Mouse (Mus musculus) lung, adult 2 months (tissue): ENCODE results near the gene Kpna7. TPM values are rescaled to one million over a fixed set of nuclear protein-coding genes. Genes with fewer than 3 reads are reported as not detected.

Experiments
- DNase-seq: peaks from one replicate; pipeline ENCODE4 v3.0.0; 2022
- H3K4me1 ChIP-seq: fragments of 200-500 bp; 2 replicates; pipeline ENCODE4 v1.6.1; 2011; ENCODE audit warnings: low read length; ENCODE audit not compliant: control insufficient read depth, insufficient read depth
- H3K4me3 ChIP-seq: fragments of 200-500 bp; replicated peaks from 2 replicates; pipeline ENCODE3; 2011; ENCODE audit warnings: low read depth, mild to moderate bottlenecking, control low read depth, low read length; ENCODE audit errors: extremely low read depth
- CTCF ChIP-seq: fragments of 200-500 bp; IDR thresholded peaks from 2 replicates; pipeline ENCODE4 v1.5.1; 2011; ENCODE audit warnings: mild to moderate bottlenecking, low read length, control low read depth; ENCODE audit not compliant: insufficient read depth
- POLR2A ChIP-seq: fragments of 200-500 bp; IDR thresholded peaks from 2 replicates; pipeline ENCODE4 v1.6.1; 2011; ENCODE audit warnings: low read depth, mild to moderate bottlenecking, control low read depth, low read length, borderline replicate concordance; ENCODE audit errors: extremely low read depth
- WGBS: fragments of 180-500 bp; shearing (Covaris S2); methylation state at CpG from one replicate; pipeline ENCODE4 v1.1.7; 2018; 5-methylcytosine and 5-hydroxymethylcytosine counted together
- polyA plus RNA-seq: library from polyadenylated mRNA; depleted of rRNA; stranded (reverse); fragments of >200 nt; gene quantifications from 2 replicates; pipeline ENCODE4 v1.2.3, GENCODE M21; 2012

Gene Kpna7
- polyA plus RNA-seq, 1 experiment, result not detected

- 50% methylated on average over 2 of the region's 2 CpGs for WGBS
Measured at GRCm38 (mm10) chr5:144998491-144998890, 85.3 kb downstream of the Kpna7 start.

DNA sequence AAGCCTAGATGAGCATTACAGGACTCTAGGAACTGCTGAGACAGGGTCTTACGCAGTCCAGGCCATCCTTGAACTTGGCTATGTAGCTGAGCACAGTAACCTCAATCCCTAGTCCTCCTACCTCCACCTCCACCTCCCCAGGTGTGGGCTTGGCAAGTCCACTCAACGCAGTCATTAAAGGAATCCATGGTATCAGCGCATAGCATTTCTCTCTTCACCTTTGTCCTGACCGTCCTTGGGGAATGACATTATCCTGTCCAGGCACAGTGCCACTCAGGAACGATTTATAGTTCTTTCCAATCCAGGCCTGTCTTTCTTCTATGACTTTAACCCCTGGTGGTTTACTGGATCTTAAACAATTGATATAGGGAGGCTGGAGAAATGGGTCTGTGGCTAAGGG is 93.3 kb downstream of the Kpna7 start:
- no peak for DNase-seq
- Histone ChIP-seq H3K4me1 (no peaks in the 10 kb centered on the region; the same call in 1 of the 2 replicates), H3K4me3 (no peak overlapping the region)
- WGBS, result 65% methylated on average over 5 of the region's 5 CpGs
- TF ChIP-seq CTCF (no peak), POLR2A (no peak)

More at GRCm38 (mm10) chr5:144998491-144998890, 85.3 kb downstream of the Kpna7 start:
- DNase-seq, result no peak
- no peaks in the 10 kb centered on the region for H3K4me1 ChIP-seq
- no peak overlapping the region for H3K4me3 ChIP-seq
- TF ChIP-seq POLR2A (no peak), CTCF (0 out of 2 replicates have a peak, but pooled peaks have one; percentile 17)

- DNase-seq, result no peak
- no peak for TF ChIP-seq CTCF
- TF ChIP-seq POLR2A, result no peak
- 52% methylated on average over 2 of the region's 2 CpGs for WGBS
- Histone ChIP-seq H3K4me1 (no peaks in the 10 kb centered on the region; the same call in 1 of the 2 replicates), H3K4me3 (no peak overlapping the region)
Measured at GRCm38 (mm10) chr5:144990051-144990450, 93.8 kb downstream of the Kpna7 start.

- DNase-seq, result no peak
- 81% methylated on average over 4 of the region's 4 CpGs for WGBS
- no peak for TF ChIP-seq POLR2A
- no peak for TF ChIP-seq CTCF
- Histone ChIP-seq H3K4me3 (no peak overlapping the region), H3K4me1 (no peaks in the 10 kb centered on the region; the same call in 1 of the 2 replicates)
Measured at GRCm38 (mm10) chr5:144989061-144989405, 94.8 kb downstream of the Kpna7 start.

DNA sequence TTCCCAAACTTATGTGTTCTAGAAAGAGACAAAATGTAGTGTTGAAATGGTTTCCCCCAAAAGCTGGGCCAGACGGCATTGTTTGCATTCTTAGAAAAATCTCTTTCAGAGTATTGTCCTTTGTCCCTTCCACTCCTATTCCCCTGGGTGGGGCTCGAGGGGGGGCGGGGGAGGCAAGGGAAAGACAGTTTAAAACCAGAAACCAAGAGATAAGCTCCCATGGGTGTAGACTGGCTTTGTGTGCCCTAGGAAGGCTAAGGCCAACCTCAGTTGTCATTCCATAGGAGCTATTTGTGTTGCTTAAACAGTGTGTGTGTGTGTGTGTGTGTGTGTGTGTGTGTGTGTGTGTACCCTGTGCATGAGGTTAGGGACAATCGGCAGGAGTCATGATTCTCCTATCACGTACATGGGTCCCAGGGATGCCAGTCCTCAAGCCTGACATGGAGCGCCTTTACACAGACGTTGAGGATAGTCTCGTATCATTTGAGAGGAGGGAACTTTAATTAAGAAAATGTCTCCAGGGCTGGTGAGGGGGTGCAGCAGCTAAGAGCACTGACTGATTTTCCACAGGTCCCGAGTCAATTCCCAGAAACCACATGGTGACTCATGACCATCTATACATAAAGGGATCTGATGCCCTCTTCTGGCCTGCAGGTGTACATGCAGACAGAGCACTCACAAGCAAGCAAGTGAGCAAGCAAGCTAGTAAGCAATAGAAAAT is 95.3 kb downstream of the Kpna7 start:
- peak; percentile 23 for DNase-seq
- TF ChIP-seq POLR2A (no peak), CTCF (peak; percentile 63)
- Histone ChIP-seq H3K4me1 (no peaks in the 10 kb centered on the region; the same call in 1 of the 2 replicates), H3K4me3 (no peak overlapping the region)
- 45% methylated on average over 9 of the region's 9 CpGs for WGBS

GRCm38 (mm10) chr5:144987561-144987960 is 96.3 kb downstream of the Kpna7 start:
- no peak for TF ChIP-seq POLR2A
- TF ChIP-seq CTCF, result no peak
- no peak for DNase-seq
- Histone ChIP-seq H3K4me3 (no peak overlapping the region), H3K4me1 (no peaks in the 10 kb centered on the region; the same call in 1 of the 2 replicates)
- 94% methylated on average over 13 of the region's 13 CpGs for WGBS

DNA sequence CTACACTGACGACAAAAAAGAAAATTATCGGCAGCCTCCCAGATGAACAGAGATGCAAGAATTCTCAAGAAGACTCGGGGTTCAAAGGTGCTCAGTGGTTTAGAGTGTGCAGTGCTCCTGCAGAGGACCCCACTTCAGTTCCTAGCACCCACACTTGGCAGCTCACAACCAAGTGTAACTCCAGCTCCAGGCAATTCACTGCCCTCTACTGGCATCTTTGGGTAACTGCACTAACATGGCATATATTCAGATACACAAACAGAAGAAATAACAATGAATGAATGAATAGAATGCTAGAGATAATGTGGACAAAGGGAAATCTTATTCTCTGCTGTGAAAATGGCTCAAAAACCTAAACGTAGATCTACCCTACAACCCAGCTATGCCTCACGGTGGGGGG is 99.0 kb downstream of the Kpna7 start:
- WGBS, result 94% methylated on average over 5 of the region's 5 CpGs
- Histone ChIP-seq H3K4me1 (no peaks in the 10 kb centered on the region; the same call in 1 of the 2 replicates), H3K4me3 (no peak overlapping the region)
- TF ChIP-seq CTCF (no peak), POLR2A (no peak)
- DNase-seq, result no peak

DNA sequence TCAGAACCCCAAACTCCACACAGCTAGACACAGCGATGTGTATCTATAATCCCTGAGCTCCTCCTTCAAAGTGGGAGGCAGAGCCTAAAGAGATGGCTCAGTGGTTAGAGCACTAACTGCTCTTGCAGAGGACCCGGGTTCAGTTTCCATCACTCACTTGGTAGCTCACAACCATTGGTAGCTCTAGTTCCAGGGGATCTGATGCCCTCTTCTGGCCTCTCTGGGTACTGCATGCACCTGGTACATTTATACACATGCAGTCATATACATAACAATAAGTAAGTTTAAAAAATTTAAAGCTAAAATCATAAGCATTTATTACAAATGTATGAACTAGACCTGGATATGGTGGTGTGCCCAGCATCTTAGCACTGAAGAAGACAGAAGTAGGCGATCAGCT is 100.6 kb downstream of the Kpna7 start:
- 94% methylated on average over 3 of the region's 3 CpGs for WGBS
- no peak for DNase-seq
- TF ChIP-seq CTCF (peak; percentile 10; the same call in 1 of the 2 replicates), POLR2A (no peak)
- Histone ChIP-seq H3K4me3 (no peak overlapping the region), H3K4me1 (0 out of 2 replicates have a peak, but pooled peaks cover 2% of the 10 kb centered on the region)

GRCm38 (mm10) chr5:144979110-144979509 is 104.7 kb downstream of the Kpna7 start:
- no peak overlapping the region for H3K4me3 ChIP-seq
- 57% methylated on average over 6 of the region's 6 CpGs for WGBS

More at GRCm38 (mm10) chr5:144979110-144979509, 104.7 kb downstream of the Kpna7 start:
- TF ChIP-seq CTCF, result no peak
- no peak for TF ChIP-seq POLR2A
- DNase-seq, result no peak
- 0 out of 2 replicates have a peak, but pooled peaks cover 2% of the 10 kb centered on the region for H3K4me1 ChIP-seq
